Mouse (Mus musculus) lung, postnatal 0 days (tissue): Measurements from ENCODE around the gene Rabac1.

ENCODE experiments used
- CTCF ChIP-seq: IDR thresholded peaks from 2 replicates; pipeline ENCODE4 v1.5.1; 2016; ENCODE audit warnings: antibody characterized with exemption, mild to moderate bottlenecking
- EP300 ChIP-seq: IDR thresholded peaks from 2 replicates; pipeline ENCODE4 v1.6.1; 2016; ENCODE audit warnings: antibody characterized with exemption, mild to moderate bottlenecking, control low read depth

DNA sequence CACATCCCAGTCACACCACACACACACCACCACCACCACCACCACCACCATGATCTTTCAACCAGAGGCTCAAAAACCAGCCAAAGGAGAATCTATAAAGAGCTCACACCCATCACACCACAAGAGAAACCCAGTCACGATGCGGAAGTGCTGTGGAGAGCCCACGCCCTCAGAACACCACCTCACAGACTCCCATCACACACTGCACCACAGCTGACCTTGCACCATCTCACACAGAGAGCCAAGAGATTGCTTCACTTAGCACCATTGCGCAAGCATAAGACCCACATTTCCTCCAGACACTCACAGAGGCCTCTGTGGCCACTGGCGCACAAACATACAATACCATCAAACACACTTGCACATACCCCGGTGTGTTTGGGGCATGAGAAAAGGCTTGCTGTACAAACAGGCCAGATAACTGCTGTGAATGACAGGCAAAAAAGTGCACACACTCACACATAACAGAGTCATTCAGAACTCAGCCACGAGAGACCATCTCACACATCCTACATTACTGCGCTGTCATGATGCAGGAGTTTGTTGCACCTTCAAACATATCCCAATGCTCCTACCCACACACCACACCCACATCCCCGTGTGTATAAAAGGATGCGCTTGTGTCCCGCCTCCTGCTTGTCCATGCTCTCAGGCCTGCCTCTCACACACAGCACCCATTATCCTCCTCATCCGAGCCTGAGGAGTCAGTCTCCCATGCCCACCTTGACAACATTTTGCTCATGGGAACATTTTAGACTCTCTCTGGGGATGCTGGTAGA is 34.2 kb upstream of the Rabac1 start:
- TF ChIP-seq CTCF, result no peak
- no peak for TF ChIP-seq EP300
